Mouse (Mus musculus): ENCODE measurements around the gene Tm7sf3.

Gene Tm7sf3

DNA sequence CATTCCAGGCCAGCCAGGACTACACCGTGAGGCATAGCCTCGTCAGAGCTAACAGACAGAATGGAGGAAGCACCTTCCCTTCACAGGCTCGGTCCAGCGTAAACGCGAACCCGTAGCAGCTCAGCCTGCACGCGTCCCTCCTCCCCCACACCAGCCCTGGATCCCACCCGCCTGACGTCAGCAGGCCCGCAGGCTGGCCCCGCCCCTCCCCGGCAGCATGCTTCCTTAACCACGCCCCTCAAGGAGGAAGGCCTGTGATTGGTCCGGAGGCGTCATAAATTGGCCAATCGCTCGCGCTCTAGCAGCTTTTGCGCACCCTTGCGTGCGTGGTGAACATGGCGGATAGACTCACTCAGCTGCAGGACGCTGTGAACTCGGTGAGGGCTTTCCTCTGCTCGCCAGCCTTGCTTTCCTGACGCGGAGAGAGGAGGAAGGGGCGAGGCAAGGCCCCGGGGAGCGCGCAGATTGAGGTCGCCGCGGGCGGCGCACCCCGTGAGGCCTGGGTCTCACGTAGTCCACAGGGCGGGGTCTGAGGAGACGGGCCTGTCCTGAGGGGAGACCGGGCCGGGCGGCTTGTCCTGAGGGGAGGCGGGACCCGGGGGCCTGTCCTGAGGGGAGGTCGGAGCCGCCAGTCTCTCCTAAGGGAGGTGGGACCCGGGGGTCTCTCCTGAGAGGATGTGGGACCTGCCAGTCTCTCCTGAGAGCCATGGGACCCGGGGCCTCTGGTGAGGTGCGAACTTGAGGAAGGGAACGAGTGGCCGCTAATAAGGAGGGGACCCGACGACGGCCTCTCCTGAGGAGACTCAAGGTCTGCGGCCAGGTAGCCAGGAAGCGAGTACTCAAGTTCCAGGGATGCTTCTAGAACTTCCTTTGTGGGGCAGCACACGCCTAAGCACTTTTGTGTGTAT, at the start of gene Tm7sf3, which contains the start of gene Med21:
TSS of gene Tm7sf3 (minus strand) at position 549 of the 908 bp plus-strand sequence.
TSS of gene Med21 (plus strand) at position 272 of the 908 bp plus-strand sequence.
- peak; percentile 99 for DNase-seq

DNA sequence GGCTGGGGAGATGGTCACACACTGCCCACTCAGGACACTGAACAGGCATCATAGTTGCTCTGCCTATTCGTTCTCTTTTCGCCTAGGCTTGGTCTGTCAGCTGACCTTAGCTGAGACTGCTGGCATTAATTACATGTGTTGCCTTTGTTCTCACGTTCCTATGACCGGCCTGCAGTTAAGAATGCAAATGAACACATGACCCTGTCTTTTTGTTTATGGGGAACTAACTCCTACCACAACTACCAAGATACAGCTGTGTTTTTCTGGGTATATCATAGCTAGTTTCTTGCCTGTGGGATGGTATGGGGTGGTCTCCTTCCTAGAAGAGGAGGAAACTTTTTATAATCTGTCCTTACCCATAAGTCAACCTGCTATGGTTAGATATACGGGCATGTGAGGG, 46.2 kb upstream of the Tm7sf3 start:
- DNase-seq: no peak

DNA sequence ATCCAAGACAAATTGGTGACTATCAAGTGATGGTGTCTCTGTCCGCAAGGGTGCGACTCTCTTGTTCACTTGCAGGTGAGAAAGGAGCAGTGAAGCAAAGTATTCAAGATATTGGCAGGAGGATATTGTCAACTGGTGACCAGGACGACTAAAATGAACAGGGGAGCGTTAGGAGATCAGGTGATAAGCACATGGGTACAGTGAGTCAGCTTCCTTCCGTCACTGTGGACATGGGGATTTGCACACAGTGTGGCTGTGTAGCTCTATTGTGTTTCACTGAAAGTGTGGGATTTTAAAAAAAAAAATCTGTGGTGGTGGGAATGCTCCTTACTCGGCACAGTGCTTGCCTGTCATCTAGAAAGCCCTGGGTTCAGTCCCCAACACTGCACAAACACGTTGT, 45.4 kb upstream of the Tm7sf3 start:
- DNase-seq: no peak

DNA sequence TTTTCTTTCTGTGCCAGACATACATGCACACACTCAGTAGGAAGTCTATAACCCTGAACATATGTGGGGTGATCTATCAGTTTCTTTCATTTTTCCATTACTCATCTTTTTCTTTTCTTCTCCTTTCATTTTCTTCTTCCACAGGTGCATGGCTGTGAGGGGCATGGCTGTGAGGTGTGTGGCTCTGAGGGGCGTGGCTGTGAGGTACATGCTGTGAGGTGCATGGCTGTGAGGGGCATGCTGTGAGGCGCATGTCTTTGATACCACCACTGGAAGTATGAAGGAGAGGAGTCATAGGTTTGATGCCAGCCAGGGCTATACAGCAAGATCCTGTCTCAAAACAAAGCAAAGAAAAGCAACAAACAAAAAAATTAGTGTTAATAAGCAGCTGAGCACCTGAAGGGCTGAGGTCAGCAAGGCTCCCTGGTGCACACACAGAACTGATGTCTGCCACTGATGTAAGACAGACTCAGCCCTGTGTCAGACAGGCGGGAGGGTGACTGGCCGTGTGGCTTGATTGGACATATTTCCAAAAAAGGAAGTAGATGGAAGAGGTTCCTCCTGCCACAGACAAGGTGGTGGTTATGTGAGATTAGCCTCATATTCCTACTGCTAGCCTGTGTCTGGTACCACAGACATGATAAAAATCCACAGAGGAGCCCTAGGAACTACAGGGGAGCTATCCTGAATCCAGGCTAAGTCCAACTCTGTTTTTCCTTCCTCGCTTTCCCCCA, 44.0 kb upstream of the Tm7sf3 start:
- peak in 1 of 2 experiments; percentile 41 for DNase-seq

DNA sequence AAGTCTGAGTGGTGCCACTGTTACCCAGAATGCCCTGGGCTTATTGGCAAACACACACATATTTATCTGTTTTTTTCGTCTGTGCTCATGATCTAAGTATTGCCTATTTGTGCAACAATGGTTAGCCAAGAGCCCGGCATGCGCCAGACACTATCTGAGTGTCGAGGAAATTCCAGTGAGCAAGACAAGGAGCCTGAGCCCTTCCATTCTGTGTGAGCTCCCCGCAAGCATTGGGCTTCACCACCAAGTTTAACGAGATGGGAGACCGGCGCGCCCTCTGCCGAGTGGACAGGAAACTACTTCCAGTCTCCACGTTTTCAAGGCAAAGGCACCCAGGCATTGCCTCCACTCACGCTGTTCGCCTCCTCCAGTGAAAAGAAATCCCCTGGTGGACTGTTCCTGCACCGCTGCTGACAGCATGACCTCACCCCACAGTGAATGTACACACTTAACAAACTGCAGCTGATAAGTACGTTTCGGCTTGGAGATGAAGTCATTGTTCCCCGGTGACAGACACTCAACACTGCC, 43.2 kb upstream of the Tm7sf3 start:
- DNase-seq: peak; percentile 84 to 85

DNA sequence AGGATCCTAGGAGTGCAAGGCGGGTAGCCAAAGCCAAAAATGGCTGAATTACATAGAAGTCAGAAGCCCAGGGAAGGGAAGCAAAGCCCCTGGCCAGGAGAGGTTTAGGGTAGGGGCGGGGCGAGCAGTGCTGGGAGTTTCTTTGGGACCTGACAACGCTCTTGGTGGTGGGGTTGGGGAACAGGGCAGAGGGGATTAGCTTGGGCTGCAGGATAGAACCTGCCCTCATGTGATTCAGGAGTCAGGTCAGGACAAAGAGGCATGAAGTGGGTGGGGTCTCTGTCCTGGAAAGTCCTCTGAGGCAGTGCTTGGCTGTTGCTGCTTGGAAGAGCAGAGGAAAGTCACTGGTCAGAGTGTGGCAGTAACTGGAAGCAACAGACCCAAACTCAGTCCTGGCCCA, 41.3 kb upstream of the Tm7sf3 start:
- no peak for DNase-seq

DNA sequence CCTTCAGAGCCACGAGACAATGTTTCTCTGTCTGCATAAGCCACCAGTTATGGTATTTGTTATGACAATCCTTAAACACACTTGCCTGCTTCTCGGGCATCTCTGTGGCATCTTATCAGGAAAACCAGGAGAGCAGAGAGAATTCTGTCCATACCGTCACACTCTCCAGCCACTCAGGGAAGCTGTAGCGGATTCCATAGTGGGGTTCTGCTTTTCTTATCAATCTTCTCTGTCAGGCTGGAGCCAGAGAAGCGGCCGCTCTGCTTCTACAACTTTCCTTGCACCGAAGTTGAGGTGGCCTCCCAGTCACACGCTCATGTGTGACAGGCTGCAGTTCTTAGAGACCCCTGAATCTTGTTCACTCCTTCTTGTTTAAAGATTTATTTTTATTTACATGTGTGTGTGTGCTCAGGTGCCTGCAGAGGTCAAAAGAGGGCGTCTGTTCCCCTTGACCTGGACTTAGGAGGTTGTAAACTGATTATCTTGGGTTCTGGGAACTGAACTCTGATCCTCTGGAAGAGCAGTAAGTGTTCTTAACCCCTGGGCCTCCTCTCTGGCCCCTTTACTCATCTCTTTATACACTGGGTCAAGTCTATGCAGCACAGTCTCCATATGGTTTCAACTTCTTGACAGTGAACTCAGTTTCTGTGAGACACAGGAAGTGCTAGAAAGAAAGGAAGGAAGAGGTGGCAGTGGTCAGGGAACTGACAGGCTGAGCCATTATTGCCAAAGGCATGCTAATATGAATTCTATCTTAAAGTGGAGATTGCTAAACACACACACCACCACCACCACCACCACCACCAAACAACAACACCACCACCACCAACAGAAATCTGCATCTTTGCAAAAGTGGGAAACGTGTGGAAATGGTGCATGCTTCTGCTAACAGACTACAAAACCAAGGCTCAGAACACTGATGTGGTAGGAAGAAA, 35.8 kb upstream of the Tm7sf3 start:
- DNase-seq: no peak

DNA sequence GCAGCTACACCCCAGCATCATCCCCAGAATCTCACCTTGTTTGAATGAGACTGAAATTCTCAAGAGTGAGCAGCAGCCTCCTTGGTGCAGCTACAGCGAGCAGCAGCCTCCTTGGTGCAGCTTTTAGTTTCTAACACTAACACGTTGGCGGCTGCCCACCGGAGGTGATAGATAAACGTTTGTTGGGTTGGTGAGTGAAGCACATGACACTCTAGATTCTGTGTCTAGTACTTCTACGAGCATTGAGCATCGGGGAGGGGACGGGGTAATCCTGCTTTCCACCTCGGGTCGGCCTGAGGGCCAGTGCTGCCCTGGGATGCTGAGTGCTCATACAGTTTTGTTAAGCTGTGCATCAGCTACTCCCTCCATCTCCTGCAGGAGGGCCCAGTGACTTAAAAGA, 34.3 kb upstream of the Tm7sf3 start:
- DNase-seq: no peak

DNA sequence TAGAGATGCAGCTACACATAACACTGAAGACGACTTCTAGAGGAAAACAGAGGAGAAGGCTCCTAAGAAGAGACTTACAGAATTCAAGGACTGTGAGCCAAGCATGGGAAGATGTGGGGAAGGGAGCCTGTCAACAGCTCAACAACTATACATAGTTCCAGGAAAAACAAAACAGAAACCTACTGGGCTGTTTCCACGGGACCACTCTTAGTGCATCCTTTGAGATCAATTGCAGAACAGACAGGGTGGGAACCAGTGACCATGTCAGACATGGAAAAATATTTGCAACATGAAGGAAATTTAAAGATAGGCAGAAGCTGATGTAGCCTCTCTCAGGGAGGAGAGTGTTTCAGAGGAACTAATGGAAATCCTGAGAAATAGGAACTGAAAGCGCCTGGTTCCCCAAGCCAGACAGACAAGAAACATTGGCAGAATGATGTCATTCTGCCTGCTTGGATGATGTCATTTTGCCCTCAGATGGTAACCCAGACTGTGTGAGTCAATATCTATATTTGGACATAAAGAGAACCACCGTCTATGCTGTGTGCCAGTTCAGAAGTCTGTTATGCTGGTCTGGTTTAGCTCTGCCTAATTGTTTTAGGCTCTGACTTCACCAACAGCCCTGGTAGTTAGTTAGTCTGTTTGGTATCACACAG, 32.4 kb upstream of the Tm7sf3 start:
- peak in 1 of 2 experiments; percentile 40 for DNase-seq

DNA sequence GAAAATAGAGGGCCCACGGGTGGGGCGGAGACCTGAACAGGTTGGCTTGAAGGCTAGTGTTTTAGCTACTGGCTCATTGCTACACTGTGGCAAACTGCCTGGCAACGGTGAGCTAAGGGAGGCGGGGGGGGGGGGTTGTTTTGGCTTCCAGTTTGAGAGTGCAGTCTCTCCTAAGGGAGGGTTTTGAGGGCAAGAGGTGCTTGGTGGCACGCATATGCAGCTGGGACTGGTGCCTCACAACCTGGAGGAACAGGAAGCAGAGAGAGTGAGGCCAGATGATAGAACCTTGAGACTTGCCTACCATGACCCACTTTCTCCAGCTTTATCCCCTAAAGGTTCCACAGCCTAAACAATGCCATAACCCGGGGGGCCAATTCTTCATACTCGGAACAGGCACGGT, 31.8 kb upstream of the Tm7sf3 start:
- no peak for DNase-seq

DNA sequence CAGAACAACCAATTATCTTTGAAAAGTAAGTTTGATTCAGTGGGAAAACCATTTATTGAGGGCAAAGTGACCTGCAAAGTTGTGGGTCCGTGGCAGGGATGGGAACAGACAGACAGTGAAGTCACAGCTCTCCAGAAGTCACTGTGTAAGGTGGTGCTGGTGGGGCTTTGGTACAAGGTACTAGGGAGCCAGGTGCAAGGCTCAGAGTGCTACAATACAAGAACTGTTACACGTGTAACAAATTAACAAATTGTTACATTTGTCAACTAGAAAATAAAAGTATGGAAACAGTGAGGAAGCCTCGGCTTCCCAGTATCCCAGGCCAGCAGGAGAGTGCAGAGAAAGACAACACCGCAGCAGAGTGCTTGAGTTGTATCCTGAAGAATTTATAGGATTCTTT, 31.1 kb upstream of the Tm7sf3 start:
- DNase-seq: no peak

DNA sequence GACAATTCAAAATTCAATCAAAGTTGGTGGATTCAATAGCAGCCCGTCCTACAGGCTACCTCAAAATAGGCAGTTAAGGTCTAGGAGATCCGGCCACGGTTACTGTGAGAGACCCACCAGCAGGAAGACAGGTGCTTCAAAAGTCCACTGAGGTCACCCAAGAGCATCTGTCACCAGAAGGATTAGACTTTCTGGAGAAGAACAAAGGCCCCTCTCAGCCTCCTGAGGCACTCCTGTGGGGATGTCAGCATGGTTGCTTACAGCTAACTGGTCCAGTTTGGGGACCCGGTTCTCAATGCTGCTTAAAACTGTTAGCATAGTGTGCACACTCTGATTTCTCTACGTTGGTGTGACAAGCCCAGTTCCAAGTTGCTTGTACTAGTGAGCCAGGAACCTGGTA, 29.5 kb upstream of the Tm7sf3 start:
- DNase-seq: no peak

DNA sequence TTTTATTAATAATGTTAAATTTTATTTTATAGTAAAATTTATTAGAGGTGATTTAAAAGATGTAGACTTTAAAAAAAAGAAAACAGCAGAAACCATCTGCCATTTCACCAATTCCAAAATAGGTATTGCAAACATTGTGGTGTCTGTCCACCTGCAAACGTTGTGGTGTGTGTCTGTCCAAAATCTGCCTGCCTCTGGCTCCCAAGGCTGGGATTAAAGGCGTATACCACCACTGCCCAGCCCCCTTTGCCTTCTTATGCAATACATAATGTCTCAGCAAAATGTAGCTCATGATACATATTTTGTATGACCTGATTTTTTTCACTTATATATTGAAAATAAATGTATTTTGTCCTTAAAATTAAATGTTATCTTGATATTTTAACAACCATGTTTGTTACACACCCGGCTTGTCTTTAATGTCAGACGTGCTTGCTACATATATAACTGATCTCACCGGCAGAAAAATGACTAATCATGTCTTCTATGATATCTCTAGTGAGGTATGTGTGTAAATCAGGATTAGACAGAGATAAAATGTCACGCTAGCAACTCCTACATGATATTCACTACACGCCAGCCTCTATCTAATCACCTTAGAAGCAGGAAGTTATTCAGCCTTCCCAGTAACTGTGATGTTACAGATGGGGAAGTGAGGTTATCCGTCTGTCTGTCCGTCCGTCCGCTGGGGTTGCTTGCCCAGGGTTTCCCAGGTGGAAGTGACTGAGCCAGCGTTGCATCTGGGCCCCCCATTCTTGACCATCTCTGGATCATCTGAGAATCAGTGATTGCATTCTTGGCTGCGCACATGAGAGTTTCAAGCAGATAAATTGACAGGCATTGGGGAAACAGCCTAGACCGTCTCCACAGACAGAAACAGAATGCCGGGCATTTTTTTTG, 28.6 kb upstream of the Tm7sf3 start:
- no peak for DNase-seq

DNA sequence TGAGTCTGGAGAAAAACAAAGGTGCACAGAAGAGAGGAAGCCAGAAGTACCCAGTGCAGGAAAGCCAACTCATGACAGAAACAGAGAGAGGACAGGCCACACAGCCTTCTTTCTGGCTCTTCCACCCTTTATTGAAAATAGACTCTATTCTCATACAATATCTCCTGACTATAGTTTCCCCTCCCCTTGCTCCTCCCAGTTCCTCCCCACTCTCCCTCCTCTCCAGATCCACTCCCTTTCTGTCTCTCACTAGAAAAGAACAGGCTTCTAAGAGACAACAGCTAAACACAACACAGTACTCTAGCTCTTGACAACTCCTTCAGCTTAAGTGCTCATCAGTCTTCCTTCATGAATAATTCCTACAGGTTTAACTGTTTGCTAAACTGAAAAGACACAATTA, 26.0 kb upstream of the Tm7sf3 start:
- DNase-seq: no peak

DNA sequence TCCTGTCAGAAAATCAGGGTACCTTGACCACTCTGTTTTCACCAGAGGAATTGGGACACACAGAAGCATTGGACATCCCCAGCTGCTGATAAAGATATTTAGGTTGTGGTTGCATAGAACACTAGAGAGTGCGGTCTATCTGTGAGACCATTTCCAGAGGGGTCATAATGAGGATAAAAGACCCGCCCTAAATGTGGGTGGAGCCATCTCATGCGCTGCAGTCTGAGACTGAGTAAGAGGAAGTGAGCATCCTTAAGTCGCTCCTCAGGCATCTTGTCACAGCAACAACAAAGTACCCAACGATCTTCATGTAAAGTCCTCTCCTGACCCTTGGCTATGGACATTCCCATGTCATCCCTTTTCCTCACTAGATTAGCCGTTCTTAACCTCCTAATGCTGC, 24.2 kb upstream of the Tm7sf3 start:
- no peak for DNase-seq

DNA sequence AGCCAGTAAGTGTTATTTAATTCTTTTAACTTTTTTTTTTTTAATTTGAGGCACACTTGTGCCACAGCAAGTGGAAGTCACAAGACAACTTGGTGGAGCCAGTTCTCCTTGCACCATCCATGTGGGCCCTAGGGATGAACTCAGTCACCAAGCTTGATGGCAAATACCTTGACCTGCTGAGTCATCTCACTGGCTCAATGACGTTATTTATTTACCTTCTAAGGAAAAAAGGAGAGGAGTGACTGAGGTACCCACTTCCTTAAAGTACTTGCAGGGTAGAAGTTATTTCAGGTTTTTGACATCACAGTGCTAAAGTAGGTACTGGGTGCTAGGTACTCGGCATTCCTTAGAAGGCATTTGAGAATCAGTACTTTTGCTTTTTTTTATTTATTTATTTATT, 22.8 kb upstream of the Tm7sf3 start:
- DNase-seq: no peak

DNA sequence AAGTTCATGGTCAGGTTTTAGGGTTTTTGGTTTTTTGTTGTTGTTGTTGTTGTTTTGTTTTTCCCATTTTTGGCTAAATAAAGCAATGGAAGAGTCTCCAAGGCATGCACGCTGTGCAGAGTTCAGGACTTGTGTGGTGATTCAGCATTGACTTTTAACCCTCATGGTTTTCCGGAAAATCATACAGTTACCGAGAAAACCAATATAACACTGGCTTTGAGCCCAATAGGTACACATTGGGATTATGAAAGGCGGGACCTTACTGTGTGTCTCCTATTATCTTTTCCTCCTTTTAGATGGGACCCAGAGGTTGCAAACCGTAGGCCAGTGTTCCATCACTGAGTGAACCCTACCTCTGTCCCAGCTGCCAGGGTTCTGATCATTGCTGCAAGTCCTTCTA, 22.3 kb upstream of the Tm7sf3 start:
- no peak for DNase-seq

DNA sequence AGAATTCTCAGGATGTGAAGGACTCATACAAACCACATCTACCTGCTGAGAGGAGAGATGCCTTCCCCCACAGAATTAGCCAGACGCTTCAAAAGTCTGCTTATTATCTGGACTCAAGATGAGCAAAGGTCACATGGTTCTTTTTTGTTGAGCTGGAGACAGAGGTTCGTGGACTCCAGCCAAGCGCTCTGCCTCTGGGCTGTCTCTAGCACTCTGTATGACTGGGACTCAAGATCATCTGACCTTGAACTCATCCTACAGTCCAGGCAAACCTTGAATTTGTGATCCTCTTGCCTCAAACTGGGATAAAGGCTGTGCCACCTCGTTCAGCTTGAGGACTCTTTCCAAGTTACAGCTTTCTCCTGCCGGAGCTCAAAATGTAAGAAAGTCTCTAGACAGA, 21.5 kb upstream of the Tm7sf3 start:
- DNase-seq: no peak

DNA sequence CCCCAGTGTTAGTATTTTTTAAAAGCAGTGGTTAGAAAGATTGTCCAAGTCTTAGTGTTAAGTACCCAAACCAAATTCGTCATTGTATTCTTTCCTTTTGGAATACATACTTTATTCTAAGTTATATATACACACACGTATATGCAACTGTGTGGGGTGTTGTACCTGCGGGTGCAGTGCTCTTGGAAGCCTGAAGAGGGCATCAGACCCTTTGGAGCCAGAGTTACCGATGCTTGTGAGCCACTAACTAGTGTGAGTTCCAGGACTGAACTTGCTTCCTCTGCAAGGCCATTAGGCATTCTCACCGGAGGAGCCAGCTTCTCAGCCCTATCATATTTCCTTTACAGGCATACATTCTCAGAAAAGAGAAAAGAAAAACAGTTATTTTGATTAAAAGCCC, 20.1 kb upstream of the Tm7sf3 start:
- DNase-seq: peak; percentile 36 to 63

DNA sequence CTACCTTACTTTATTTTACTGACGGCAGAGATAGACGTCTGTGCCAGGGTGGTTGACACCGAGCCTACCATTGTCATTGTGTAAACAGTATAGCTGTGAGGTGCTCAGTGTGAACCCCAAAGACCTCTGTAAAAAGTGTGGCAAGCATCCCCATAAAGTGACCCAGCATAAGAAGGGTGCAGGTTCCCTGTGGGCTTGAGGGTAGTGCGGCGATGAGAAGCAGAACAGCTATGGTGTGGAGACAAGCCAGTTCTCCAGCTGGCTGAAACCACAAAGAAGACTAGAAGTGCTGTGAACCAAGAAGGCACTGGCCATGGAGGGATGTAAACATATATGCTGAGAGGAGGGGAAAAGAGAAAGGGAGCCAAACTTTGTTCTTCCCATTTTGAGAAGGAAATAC, 19.0 kb upstream of the Tm7sf3 start:
- DNase-seq: no peak

DNA sequence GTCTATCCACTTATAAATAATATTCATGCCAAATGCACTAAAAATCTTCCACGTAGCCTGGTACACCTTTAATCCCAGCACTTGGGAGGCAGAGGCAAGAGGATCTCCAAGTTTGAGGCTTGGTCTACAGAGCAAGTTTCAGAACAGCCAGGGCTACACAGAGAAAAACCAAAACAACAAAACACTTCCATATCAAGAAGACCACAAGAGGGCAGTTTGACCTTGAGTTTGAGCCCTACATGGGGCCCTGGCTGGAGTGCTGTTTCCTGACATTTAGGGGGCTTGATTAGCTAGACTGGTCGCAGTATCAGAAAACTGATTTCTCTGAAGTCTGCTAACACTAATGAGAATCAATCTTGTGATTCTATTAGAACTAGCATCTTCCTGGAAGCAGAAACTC, 18.0 kb upstream of the Tm7sf3 start:
- DNase-seq: no peak

Data from lung, postnatal 4 days (tissue).